Mouse (Mus musculus): ENCODE measurements at regions not wholly inside any gene's neighbourhood (a gene's known extent, or its start where the extent isn't known, plus 50 kb on each side); places are given as distances from the start of the nearest gene placed in this dataset.

DNA sequence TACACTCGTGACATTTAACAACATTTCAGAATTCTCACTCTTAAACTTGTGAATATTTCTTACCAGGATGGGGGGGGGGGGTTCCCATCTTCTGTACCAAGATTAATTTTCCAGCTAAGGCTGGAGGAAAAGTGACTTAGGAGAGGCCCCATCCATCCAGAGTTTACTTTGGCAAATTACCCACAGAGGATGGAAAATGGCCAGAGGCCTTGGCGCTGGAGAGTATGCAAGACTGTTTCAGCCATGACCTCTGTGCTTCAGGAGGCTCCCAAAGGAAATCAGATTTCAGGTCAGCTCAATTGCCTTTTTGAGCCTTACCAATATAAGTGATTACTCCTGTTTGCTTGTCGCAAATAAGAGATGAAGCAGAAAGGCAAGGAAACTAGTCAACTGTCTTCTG, 143.4 kb upstream of the F930015N05Rik start:
- no peak for TF ChIP-seq CTCF (IDR thresholded peaks at IDR 0.05; ENCODE audit: low read depth)
- DNase-seq (ENCODE audit: low spot score) (peak; percentile 18), ATAC-seq (no peak)
- H3K4me2 ChIP-seq (ENCODE audit: low read depth, low read length): no peak overlapping the region
- H3K9ac ChIP-seq (replicated peaks; ENCODE audit: low read length): no peak overlapping the region
- 70% methylated on average over 3 of the region's 3 CpGs for WGBS
- no peak overlapping the region for H3K27ac ChIP-seq
- no peaks in the 10 kb centered on the region for H3K9me3 ChIP-seq (ENCODE audit: low read length)
- no peaks in the 10 kb centered on the region for H3K4me1 ChIP-seq (ENCODE audit: insufficient read depth, low read length)
- no peak overlapping the region for H3K4me3 ChIP-seq (ENCODE audit: low read length)
- no peaks in the 10 kb centered on the region for H3K36me3 ChIP-seq (ENCODE audit: insufficient read depth, low read length)
- H3K27me3 ChIP-seq (ENCODE audit: insufficient read depth, low read length): no peaks in the 10 kb centered on the region

DNA sequence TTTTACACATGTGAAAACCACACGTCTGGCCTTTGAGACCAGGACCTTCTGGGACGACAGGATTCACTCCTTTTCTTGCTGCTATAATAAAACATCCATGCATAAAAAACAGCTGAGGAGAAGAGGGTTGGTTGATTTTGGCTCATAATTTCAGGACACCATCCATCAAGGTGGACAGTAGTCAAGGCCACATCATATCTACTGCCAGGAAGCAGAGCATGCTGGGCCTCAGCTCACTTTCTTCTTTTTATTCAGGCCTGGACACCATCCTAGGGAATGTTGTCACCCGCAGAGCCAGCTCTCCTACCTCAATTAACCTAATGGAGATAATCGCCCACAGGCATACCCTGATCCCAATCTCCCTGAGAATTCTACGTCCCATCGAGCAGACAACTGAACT, 149.6 kb upstream of the F930015N05Rik start:
- Histone ChIP-seq H3K4me2 (ENCODE audit: low read depth, low read length) (no peak overlapping the region), H3K4me1 (ENCODE audit: insufficient read depth, low read length) (no peaks in the 10 kb centered on the region), H3K9me3 (ENCODE audit: low read length) (no peaks in the 10 kb centered on the region), H3K36me3 (ENCODE audit: insufficient read depth, low read length) (no peaks in the 10 kb centered on the region), H3K27ac (no peak overlapping the region), H3K4me3 (ENCODE audit: low read length) (no peak overlapping the region), H3K9ac (replicated peaks; ENCODE audit: low read length) (no peak overlapping the region), H3K27me3 (ENCODE audit: insufficient read depth, low read length) (no peaks in the 10 kb centered on the region)
- ATAC-seq (no peak), DNase-seq (ENCODE audit: low spot score) (no peak)
- no peak for TF ChIP-seq CTCF (IDR thresholded peaks at IDR 0.05; ENCODE audit: low read depth)
- WGBS: 82% methylated on average over 6 of the region's 6 CpGs

DNA sequence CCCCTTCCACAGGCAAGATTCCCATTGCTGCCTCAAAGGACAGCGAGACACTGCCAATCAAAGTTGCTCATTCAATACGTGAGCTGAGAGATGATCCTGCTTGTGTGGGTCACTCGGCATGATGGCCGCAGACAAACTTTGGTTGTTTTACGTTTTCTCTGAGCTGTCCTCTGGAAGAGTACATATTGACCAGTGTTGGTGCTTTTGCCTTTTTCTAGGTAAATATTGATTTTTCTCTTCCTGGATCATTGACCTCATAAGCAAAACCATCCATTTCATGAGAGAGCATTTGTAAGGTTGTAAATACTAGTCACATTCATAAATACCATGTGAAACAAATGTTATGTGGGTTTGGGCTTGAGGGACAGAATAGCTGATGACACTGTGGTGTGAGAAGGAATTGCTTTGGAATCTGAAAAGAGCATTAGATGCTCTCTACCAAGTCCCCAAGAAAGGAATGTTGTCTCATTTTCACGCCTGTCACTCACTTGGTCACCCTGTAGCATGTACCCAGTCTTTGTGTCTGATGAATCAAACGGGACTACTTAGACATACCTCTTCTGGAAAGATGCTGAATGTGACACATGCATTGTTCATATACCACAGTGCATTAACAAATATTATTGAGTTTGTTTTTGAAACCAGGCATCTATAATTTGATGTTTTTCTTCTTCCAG, 150.7 kb upstream of the F930015N05Rik start:
- no peaks in the 10 kb centered on the region for H3K4me1 ChIP-seq (ENCODE audit: insufficient read depth, low read length)
- WGBS: 49% methylated on average over 7 of the region's 7 CpGs
- no peak for TF ChIP-seq CTCF (IDR thresholded peaks at IDR 0.05; ENCODE audit: low read depth)
- no peak overlapping the region for H3K9ac ChIP-seq (replicated peaks; ENCODE audit: low read length)
- H3K9me3 ChIP-seq (ENCODE audit: low read length): no peaks in the 10 kb centered on the region
- ATAC-seq: no peak
- no peak overlapping the region for H3K27ac ChIP-seq
- H3K4me3 ChIP-seq (ENCODE audit: low read length): no peak overlapping the region
- no peak for DNase-seq (ENCODE audit: low spot score)
- no peaks in the 10 kb centered on the region for H3K27me3 ChIP-seq (ENCODE audit: insufficient read depth, low read length)
- H3K4me2 ChIP-seq (ENCODE audit: low read depth, low read length): no peak overlapping the region
- no peaks in the 10 kb centered on the region for H3K36me3 ChIP-seq (ENCODE audit: insufficient read depth, low read length)

DNA sequence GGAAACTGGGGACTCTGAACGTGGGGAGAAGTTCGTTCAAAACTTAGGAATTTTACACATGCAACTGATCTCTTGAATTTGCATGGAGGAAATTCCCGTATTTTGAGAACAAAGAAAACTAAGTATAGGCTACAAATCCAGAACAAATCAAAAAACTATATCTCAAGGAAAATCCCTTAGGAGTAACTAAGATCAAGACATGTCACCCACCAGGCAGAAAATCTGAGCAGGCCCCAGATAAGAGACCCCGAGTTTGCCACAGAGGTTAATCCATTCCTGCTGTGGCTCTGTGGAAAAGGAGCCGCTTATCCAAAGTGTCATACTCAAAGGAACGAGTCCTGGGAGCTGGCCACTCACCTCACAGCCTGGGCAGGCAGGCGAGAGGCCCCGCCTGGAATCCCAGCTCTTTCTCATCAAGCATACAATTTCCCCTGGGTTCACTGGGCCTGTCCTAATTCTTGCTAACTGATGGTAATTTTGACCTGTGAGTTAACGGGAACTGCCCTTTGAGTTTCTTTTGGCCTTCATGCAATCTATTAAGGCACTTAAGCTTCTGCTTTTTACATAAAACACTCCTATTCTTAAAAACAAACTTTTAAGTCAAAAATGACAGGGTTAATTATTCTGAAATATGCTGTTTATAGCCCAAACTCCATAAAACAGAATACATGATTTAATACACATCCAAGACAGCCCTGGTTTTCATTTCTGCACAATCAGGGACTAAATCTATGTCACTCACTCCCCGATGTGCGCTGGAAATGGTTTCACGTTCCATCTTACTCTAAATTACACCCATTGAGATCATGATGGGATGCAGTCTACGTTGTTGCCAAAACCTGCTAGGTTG, 151.5 kb upstream of the F930015N05Rik start:
- 40% methylated on average over 13 of the region's 13 CpGs for WGBS

DNA sequence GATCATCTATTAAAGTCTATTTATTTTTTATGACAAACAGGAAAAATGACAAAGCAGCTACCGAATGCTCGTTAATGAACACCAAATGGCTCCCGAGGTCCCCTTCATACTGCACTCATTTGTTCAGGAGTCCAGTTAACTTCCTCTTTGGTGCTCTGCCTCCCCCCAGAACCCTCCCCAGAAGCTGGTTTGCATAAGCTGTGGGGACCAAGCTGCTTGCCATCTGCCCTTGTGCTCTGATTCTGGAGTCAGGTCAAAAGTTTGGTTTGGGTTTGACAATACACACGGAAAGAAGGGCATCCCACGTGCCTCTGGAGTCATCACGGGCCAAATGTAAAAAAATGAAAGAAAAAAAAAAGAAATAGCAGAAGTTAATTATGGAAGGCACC, 152.1 kb upstream of the F930015N05Rik start:
- Histone ChIP-seq H3K4me1 (ENCODE audit: insufficient read depth, low read length) (no peaks in the 10 kb centered on the region), H3K9me3 (ENCODE audit: low read length) (no peaks in the 10 kb centered on the region), H3K36me3 (ENCODE audit: insufficient read depth, low read length) (no peaks in the 10 kb centered on the region), H3K4me2 (ENCODE audit: low read depth, low read length) (no peak overlapping the region), H3K4me3 (ENCODE audit: low read length) (no peak overlapping the region), H3K9ac (replicated peaks; ENCODE audit: low read length) (no peak overlapping the region), H3K27ac (no peak overlapping the region), H3K27me3 (ENCODE audit: insufficient read depth, low read length) (no peaks in the 10 kb centered on the region)
- DNase-seq (ENCODE audit: low spot score): peak; percentile 7
- no peak for ATAC-seq
- WGBS: 41% methylated on average over 6 of the region's 6 CpGs
- TF ChIP-seq CTCF (IDR thresholded peaks at IDR 0.05; ENCODE audit: low read depth): no peak

More for the DNA sequence above, 151.5 kb upstream of the F930015N05Rik start:
- DNase-seq (ENCODE audit: low spot score) (no peak), ATAC-seq (no peak)
- H3K36me3 ChIP-seq (ENCODE audit: insufficient read depth, low read length): no peaks in the 10 kb centered on the region
- H3K4me3 ChIP-seq (ENCODE audit: low read length): no peak overlapping the region
- no peaks in the 10 kb centered on the region for H3K27me3 ChIP-seq (ENCODE audit: insufficient read depth, low read length)
- no peak overlapping the region for H3K9ac ChIP-seq (replicated peaks; ENCODE audit: low read length)
- no peak for TF ChIP-seq CTCF (IDR thresholded peaks at IDR 0.05; ENCODE audit: low read depth)
- H3K9me3 ChIP-seq (ENCODE audit: low read length): no peaks in the 10 kb centered on the region
- H3K27ac ChIP-seq: no peak overlapping the region
- no peaks in the 10 kb centered on the region for H3K4me1 ChIP-seq (ENCODE audit: insufficient read depth, low read length)
- H3K4me2 ChIP-seq (ENCODE audit: low read depth, low read length): no peak overlapping the region

DNA sequence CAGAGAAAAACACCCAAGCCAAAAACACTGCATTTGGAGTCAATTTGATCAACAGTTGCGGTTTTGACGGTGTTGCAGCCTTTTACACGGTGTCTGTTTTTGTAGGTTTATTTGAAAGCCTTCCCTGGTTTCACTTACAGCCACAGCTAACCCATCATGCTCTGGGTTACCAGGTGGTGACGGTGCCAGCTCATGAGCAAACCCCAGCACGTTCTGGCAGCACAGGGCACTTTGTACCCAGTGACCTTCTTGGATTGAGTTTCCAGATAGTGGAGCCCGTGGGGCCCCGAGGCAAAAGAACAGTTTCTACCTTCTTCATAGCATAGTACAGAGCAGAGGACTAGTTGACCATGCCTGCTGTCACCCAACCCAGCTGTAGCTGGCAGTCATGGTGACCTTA, 152.6 kb upstream of the F930015N05Rik start:
- DNase-seq (ENCODE audit: low spot score) (no peak), ATAC-seq (no peak)
- Histone ChIP-seq H3K27ac (no peak overlapping the region), H3K9me3 (ENCODE audit: low read length) (no peaks in the 10 kb centered on the region), H3K4me2 (ENCODE audit: low read depth, low read length) (no peak overlapping the region), H3K36me3 (ENCODE audit: insufficient read depth, low read length) (no peaks in the 10 kb centered on the region), H3K9ac (replicated peaks; ENCODE audit: low read length) (no peak overlapping the region), H3K4me3 (ENCODE audit: low read length) (no peak overlapping the region), H3K27me3 (ENCODE audit: insufficient read depth, low read length) (no peaks in the 10 kb centered on the region), H3K4me1 (ENCODE audit: insufficient read depth, low read length) (no peaks in the 10 kb centered on the region)
- no peak for TF ChIP-seq CTCF (IDR thresholded peaks at IDR 0.05; ENCODE audit: low read depth)
- 80% methylated on average over 7 of the region's 7 CpGs for WGBS

DNA sequence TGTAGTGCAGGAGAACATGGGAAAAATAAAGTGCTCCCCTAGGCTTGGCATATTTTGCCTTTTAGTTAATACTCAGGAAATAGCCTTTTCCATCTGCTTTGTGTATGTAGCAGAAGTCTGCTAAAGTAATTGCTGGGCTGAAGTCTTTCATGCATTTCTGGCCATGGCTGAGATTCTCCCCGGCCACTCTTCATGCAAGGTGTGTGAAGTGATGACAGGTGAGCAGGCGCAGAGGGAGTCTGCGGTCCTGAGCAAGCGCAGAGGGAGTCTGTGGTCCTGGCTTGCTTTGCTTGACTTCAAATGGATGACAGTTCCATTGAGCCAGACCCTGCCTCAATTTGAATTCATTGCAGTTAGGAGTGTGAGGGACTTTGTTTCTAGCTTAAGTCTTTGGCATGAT, 153.6 kb upstream of the F930015N05Rik start:
- 87% methylated on average over 4 of the region's 4 CpGs for WGBS
- TF ChIP-seq CTCF (IDR thresholded peaks at IDR 0.05; ENCODE audit: low read depth): no peak

More for the DNA sequence above, 153.6 kb upstream of the F930015N05Rik start:
- H3K4me2 ChIP-seq (ENCODE audit: low read depth, low read length): no peak overlapping the region
- H3K27ac ChIP-seq: no peak overlapping the region
- ATAC-seq (no peak), DNase-seq (ENCODE audit: low spot score) (no peak)
- H3K9ac ChIP-seq (replicated peaks; ENCODE audit: low read length): no peak overlapping the region
- no peaks in the 10 kb centered on the region for H3K36me3 ChIP-seq (ENCODE audit: insufficient read depth, low read length)
- no peaks in the 10 kb centered on the region for H3K4me1 ChIP-seq (ENCODE audit: insufficient read depth, low read length)
- no peaks in the 10 kb centered on the region for H3K9me3 ChIP-seq (ENCODE audit: low read length)
- no peaks in the 10 kb centered on the region for H3K27me3 ChIP-seq (ENCODE audit: insufficient read depth, low read length)
- no peak overlapping the region for H3K4me3 ChIP-seq (ENCODE audit: low read length)
